Mouse (Mus musculus): Measurements from ENCODE around the gene Plbd1. TPM values are rescaled to one million over a fixed set of nuclear protein-coding genes. Genes with fewer than 3 reads are reported as not detected.
A peak's percentile ranks its signal among the peaks of the same experiment; 100 is the strongest.

The Plbd1 gene
- polyA plus RNA-seq, 1 experiment from 2014 or later, result 1.0 TPM

GRCm38 (mm10) chr6:136644171-136644570, 17.6 kb downstream of the Plbd1 start:
- H3K27me3 ChIP-seq (ENCODE audit: poor library complexity, severe bottlenecking), result no peaks in the 10 kb centered on the region
- no peak overlapping the region for H3K4me3 ChIP-seq
- peaks cover 3% of the 10 kb centered on the region; the same call in 1 of the 2 replicates for H3K9me3 ChIP-seq
- H3K36me3 ChIP-seq (replicated peaks), result no peaks in the 10 kb centered on the region
- no peak for DNase-seq (ENCODE audit: extremely low spot score, low spot score)
- H3K27ac ChIP-seq, result no peak overlapping the region
- peaks cover 10% of the 10 kb centered on the region for H3K4me1 ChIP-seq
- 93% methylated on average over 2 of the region's 2 CpGs for WGBS

- Histone ChIP-seq H3K27ac (no peak overlapping the region), H3K4me1 (no peaks in the 10 kb centered on the region), H3K36me3 (replicated peaks) (no peaks in the 10 kb centered on the region), H3K27me3 (ENCODE audit: poor library complexity, severe bottlenecking) (peaks cover 44% of the 10 kb centered on the region), H3K4me3 (no peak overlapping the region), H3K9me3 (no peaks in the 10 kb centered on the region)
- 76% methylated on average over 3 of the region's 3 CpGs for WGBS
- no peak for DNase-seq (ENCODE audit: extremely low spot score, low spot score)
Measured at GRCm38 (mm10) chr6:136634982-136635381, 26.7 kb downstream of the Plbd1 start.

- H3K27me3 ChIP-seq (ENCODE audit: poor library complexity, severe bottlenecking), result peaks cover 52% of the 10 kb centered on the region
- WGBS, result 84% methylated on average over 6 of the region's 6 CpGs
- no peak overlapping the region for H3K27ac ChIP-seq
- no peaks in the 10 kb centered on the region for H3K36me3 ChIP-seq (replicated peaks)
- no peaks in the 10 kb centered on the region for H3K9me3 ChIP-seq
- no peak overlapping the region for H3K4me3 ChIP-seq
- DNase-seq (ENCODE audit: extremely low spot score, low spot score), result no peak
- peaks cover 6% of the 10 kb centered on the region; the same call in 1 of the 2 replicates for H3K4me1 ChIP-seq
Measured at GRCm38 (mm10) chr6:136633719-136634118, 28.0 kb downstream of the Plbd1 start.

GRCm38 (mm10) chr6:136633154-136633553, 28.6 kb downstream of the Plbd1 start:
- no peaks in the 10 kb centered on the region for H3K36me3 ChIP-seq (replicated peaks)
- H3K9me3 ChIP-seq, result no peaks in the 10 kb centered on the region
- H3K27ac ChIP-seq, result no peak overlapping the region
- peaks cover 52% of the 10 kb centered on the region for H3K27me3 ChIP-seq (ENCODE audit: poor library complexity, severe bottlenecking)
- H3K4me3 ChIP-seq, result no peak overlapping the region
- H3K4me1 ChIP-seq, result peaks cover 9% of the 10 kb centered on the region; the same call in 1 of the 2 replicates
- 91% methylated on average over 3 of the region's 3 CpGs for WGBS
- DNase-seq (ENCODE audit: extremely low spot score, low spot score), result no peak

GRCm38 (mm10) chr6:136631945-136632534, 29.7 kb downstream of the Plbd1 start:
- WGBS, result 89% methylated on average over 13 of the region's 13 CpGs
- Histone ChIP-seq H3K4me1 (peaks cover 9% of the 10 kb centered on the region; the same call in 1 of the 2 replicates), H3K27me3 (ENCODE audit: poor library complexity, severe bottlenecking) (peaks cover 61% of the 10 kb centered on the region), H3K9me3 (no peaks in the 10 kb centered on the region), H3K27ac (no peak overlapping the region), H3K36me3 (replicated peaks) (no peaks in the 10 kb centered on the region), H3K4me3 (no peak overlapping the region)
- DNase-seq (ENCODE audit: extremely low spot score, low spot score), result no peak

- no peak for DNase-seq (ENCODE audit: extremely low spot score, low spot score)
- Histone ChIP-seq H3K4me1 (peaks cover 9% of the 10 kb centered on the region; the same call in 1 of the 2 replicates), H3K27me3 (ENCODE audit: poor library complexity, severe bottlenecking) (peaks cover 66% of the 10 kb centered on the region), H3K9me3 (no peaks in the 10 kb centered on the region), H3K36me3 (replicated peaks) (no peaks in the 10 kb centered on the region), H3K4me3 (no peak overlapping the region), H3K27ac (no peak overlapping the region)
- 90% methylated on average over 8 of the region's 8 CpGs for WGBS
Measured at GRCm38 (mm10) chr6:136631519-136631918, 30.2 kb downstream of the Plbd1 start.

- Histone ChIP-seq H3K4me3 (no peak overlapping the region), H3K9me3 (no peaks in the 10 kb centered on the region), H3K27me3 (ENCODE audit: poor library complexity, severe bottlenecking) (peaks cover 83% of the 10 kb centered on the region), H3K36me3 (replicated peaks) (no peaks in the 10 kb centered on the region), H3K27ac (no peak overlapping the region), H3K4me1 (peaks cover 9% of the 10 kb centered on the region; the same call in 1 of the 2 replicates)
- no peak for DNase-seq (ENCODE audit: extremely low spot score, low spot score)
- WGBS, result 86% methylated on average over 5 of the region's 5 CpGs
Measured at GRCm38 (mm10) chr6:136629639-136630038, 32.1 kb downstream of the Plbd1 start.

GRCm38 (mm10) chr6:136625421-136625820, 36.3 kb downstream of the Plbd1 start:
- H3K27me3 ChIP-seq (ENCODE audit: poor library complexity, severe bottlenecking), result peaks cover 43% of the 10 kb centered on the region
- H3K27ac ChIP-seq, result no peak overlapping the region
- WGBS, result 90% methylated on average over 12 of the region's 12 CpGs
- no peak for DNase-seq (ENCODE audit: extremely low spot score, low spot score)
- H3K4me3 ChIP-seq, result no peak overlapping the region
- H3K36me3 ChIP-seq (replicated peaks), result no peaks in the 10 kb centered on the region
- peaks cover 9% of the 10 kb centered on the region; the same call in 1 of the 2 replicates for H3K4me1 ChIP-seq
- H3K9me3 ChIP-seq, result no peaks in the 10 kb centered on the region

GRCm38 (mm10) chr6:136620361-136621139, 41.2 kb downstream of the Plbd1 start:
- WGBS, result 49% methylated on average over 17 of the region's 17 CpGs
- Histone ChIP-seq H3K4me1 (no peaks in the 10 kb centered on the region), H3K27ac (no peak overlapping the region), H3K27me3 (ENCODE audit: poor library complexity, severe bottlenecking) (peaks cover 6% of the 10 kb centered on the region), H3K9me3 (no peaks in the 10 kb centered on the region), H3K4me3 (no peak overlapping the region), H3K36me3 (replicated peaks) (no peaks in the 10 kb centered on the region)
- DNase-seq (ENCODE audit: extremely low spot score, low spot score), result peak; percentile 76

GRCm38 (mm10) chr6:136614156-136614555, 47.6 kb downstream of the Plbd1 start:
- Histone ChIP-seq H3K27ac (no peak overlapping the region), H3K9me3 (peaks cover 8% of the 10 kb centered on the region; the same call in 1 of the 2 replicates), H3K4me3 (no peak overlapping the region), H3K27me3 (ENCODE audit: poor library complexity, severe bottlenecking) (no peaks in the 10 kb centered on the region), H3K4me1 (no peaks in the 10 kb centered on the region), H3K36me3 (replicated peaks) (peaks cover 32% of the 10 kb centered on the region)
- no peak for DNase-seq (ENCODE audit: extremely low spot score, low spot score)
- 89% methylated on average over 3 of the region's 3 CpGs for WGBS

GRCm38 (mm10) chr6:136612312-136612711, 49.4 kb downstream of the Plbd1 start:
- H3K9me3 ChIP-seq, result peaks cover 8% of the 10 kb centered on the region; the same call in 1 of the 2 replicates
- H3K27me3 ChIP-seq (ENCODE audit: poor library complexity, severe bottlenecking), result no peaks in the 10 kb centered on the region
- WGBS, result 96% methylated on average over 3 of the region's 3 CpGs
- H3K36me3 ChIP-seq (replicated peaks), result peaks cover 49% of the 10 kb centered on the region
- DNase-seq (ENCODE audit: extremely low spot score, low spot score), result no peak
- no peak overlapping the region for H3K27ac ChIP-seq
- no peaks in the 10 kb centered on the region for H3K4me1 ChIP-seq
- H3K4me3 ChIP-seq, result no peak overlapping the region

GRCm38 (mm10) chr6:136611351-136612215, 50.1 kb downstream of the Plbd1 start:
- H3K27ac ChIP-seq, result no peak overlapping the region
- no peaks in the 10 kb centered on the region for H3K4me1 ChIP-seq
- peaks cover 8% of the 10 kb centered on the region; the same call in 1 of the 2 replicates for H3K9me3 ChIP-seq
- WGBS, result 98% methylated on average over 17 of the region's 17 CpGs
- H3K4me3 ChIP-seq, result no peak overlapping the region
- peaks cover 56% of the 10 kb centered on the region for H3K36me3 ChIP-seq (replicated peaks)
- H3K27me3 ChIP-seq (ENCODE audit: poor library complexity, severe bottlenecking), result no peaks in the 10 kb centered on the region
- no peak for DNase-seq (ENCODE audit: extremely low spot score, low spot score)
